Mouse (Mus musculus) E14TG2a.4 (cell line): ENCODE measurements around the gene Kremen2.

Experiments
- CTCF ChIP-seq: conservative IDR thresholded peaks from 2 replicates; pipeline ENCODE4 v1.5.1; 2014; ENCODE audit warnings: low read length
- NANOG ChIP-seq: IDR thresholded peaks from 2 replicates; pipeline ENCODE4 v1.6.1; 2014; ENCODE audit warnings: borderline replicate concordance, low read length, mixed read lengths

GRCm38 (mm10) chr17:23771284-23772218 is 25.9 kb upstream of the Kremen2 start, which contains the start of gene Flywch1:
- TF ChIP-seq CTCF (no peak), NANOG (no peak)
